Mouse (Mus musculus) bone marrow, adult 2 months (tissue): ENCODE data around the gene Lhpp. TPM values are rescaled to one million over a fixed set of nuclear protein-coding genes. Genes with fewer than 3 reads are reported as not detected.
"Not testable (repeated sequence)": the region's sequence is repeated elsewhere in the genome, so short reads cannot be mapped to it uniquely, and the experiment has no call there.

Experiments
- H3K27ac ChIP-seq: fragments of 200-500 bp; 2 replicates; pipeline ENCODE4 v1.5.1; 2012; ENCODE audit warnings: low read depth, mild to moderate bottlenecking, control low read depth, inconsistent platforms, low read length; ENCODE audit not compliant: control insufficient read depth, poor library complexity, insufficient read depth
- H3K4me1 ChIP-seq: fragments of 200-500 bp; 2 replicates; pipeline ENCODE4 v1.6.1; 2011; ENCODE audit warnings: low read length; ENCODE audit not compliant: control insufficient read depth, insufficient read depth
- H3K4me3 ChIP-seq: fragments of 200-500 bp; replicated peaks from 2 replicates; pipeline ENCODE3; 2011; ENCODE audit warnings: mild to moderate bottlenecking, low read depth, low read length, control low read depth; ENCODE audit not compliant: control insufficient read depth
- CTCF ChIP-seq: fragments of 200-500 bp; IDR thresholded peaks from 2 replicates; pipeline ENCODE4 v1.5.1; 2011; ENCODE audit warnings: low read length, control low read depth; ENCODE audit not compliant: control insufficient read depth, insufficient read depth
- POLR2A ChIP-seq: fragments of 200-500 bp; IDR thresholded peaks from 2 replicates; pipeline ENCODE4 v1.6.1; 2011; ENCODE audit warnings: low read depth, mild to moderate bottlenecking, control low read depth, low read length, borderline replicate concordance; ENCODE audit not compliant: control insufficient read depth
- WGBS: fragments of 180-500 bp; shearing (Covaris S2); methylation state at CpG from one replicate; pipeline ENCODE4 v1.1.7; 2018; 5-methylcytosine and 5-hydroxymethylcytosine counted together
- polyA plus RNA-seq: library from polyadenylated mRNA; stranded (reverse); fragments of >200 nt; gene quantifications from 2 replicates; pipeline ENCODE4 v1.2.4, GENCODE M21; 2011; ENCODE audit warnings: low replicate concordance; ENCODE audit not compliant: missing spikeins, insufficient read depth, insufficient read length

Gene Lhpp
- polyA plus RNA-seq, 1 experiment = 5.5 TPM

- 78% methylated on average over 11 of the region's 11 CpGs for WGBS
- Histone ChIP-seq H3K27ac (no peak overlapping the region), H3K4me3 (no peak overlapping the region), H3K4me1 (no peaks in the 10 kb centered on the region)
- TF ChIP-seq CTCF (no peak), POLR2A (no peak)
Measured at GRCm38 (mm10) chr7:132644605-132645279, 34.3 kb downstream of the Lhpp start.

DNA sequence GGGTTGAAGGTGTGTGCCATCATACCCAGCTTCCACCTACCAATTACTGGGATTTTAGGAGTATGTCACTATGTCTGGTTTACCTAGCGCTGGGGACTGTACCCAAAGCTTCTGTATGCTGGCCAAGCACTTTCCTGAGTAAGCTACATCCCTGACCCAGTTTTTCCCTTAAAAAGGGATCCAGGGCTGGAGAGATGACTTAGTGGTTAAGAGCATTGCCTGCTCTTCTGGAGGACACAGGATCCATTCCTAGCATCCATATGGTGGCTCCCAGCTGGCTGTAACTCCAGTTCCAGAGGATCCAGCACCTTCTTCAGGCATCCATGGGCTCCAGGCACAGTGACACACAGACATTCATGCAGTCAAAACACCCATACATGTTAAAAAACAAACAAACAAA lies 36.1 kb downstream of the Lhpp start:
- TF ChIP-seq CTCF = no peak
- TF ChIP-seq POLR2A = no peak
- H3K4me3 ChIP-seq = no peak overlapping the region
- WGBS = 89% methylated on average over 1 of the region's 1 CpGs
- no peak overlapping the region for H3K27ac ChIP-seq
- no peaks in the 10 kb centered on the region for H3K4me1 ChIP-seq

- no peak overlapping the region for H3K4me3 ChIP-seq
- H3K27ac ChIP-seq = no peak overlapping the region
- 90% methylated on average over 3 of the region's 3 CpGs for WGBS
Measured at GRCm38 (mm10) chr7:132654412-132654811, 44.0 kb downstream of the Lhpp start.

GRCm38 (mm10) chr7:132656075-132656474 lies 45.6 kb downstream of the Lhpp start:
- 8% methylated on average over 9 of the region's 9 CpGs for WGBS
- TF ChIP-seq CTCF = peak; percentile 99
- TF ChIP-seq POLR2A = no peak
- Histone ChIP-seq H3K4me3 (peak overlapping the region; percentile 42), H3K4me1 (peaks cover 5% of the 10 kb centered on the region; the same call in 1 of the 2 replicates), H3K27ac (peak overlapping the region; percentile 76)

More at GRCm38 (mm10) chr7:132654412-132654811, 44.0 kb downstream of the Lhpp start:
- TF ChIP-seq POLR2A (no peak), CTCF (no peak)
- peaks cover 5% of the 10 kb centered on the region; the same call in 1 of the 2 replicates for H3K4me1 ChIP-seq

GRCm38 (mm10) chr7:132656548-132656947 lies 46.1 kb downstream of the Lhpp start:
- peaks cover 5% of the 10 kb centered on the region; the same call in 1 of the 2 replicates for H3K4me1 ChIP-seq
- TF ChIP-seq POLR2A (no peak), CTCF (peak; percentile 83)
- 1% methylated on average over 3 of the region's 3 CpGs for WGBS
- H3K27ac ChIP-seq = peak overlapping the region; percentile 76
- H3K4me3 ChIP-seq = no peak overlapping the region

GRCm38 (mm10) chr7:132657371-132658057 lies 47.1 kb downstream of the Lhpp start:
- 59% methylated on average over 14 of the region's 14 CpGs for WGBS
- peak overlapping the region; percentile 46 for H3K27ac ChIP-seq
- H3K4me1 ChIP-seq = peaks cover 5% of the 10 kb centered on the region; the same call in 1 of the 2 replicates
- H3K4me3 ChIP-seq = no peak overlapping the region
- TF ChIP-seq CTCF = no peak
- no peak for TF ChIP-seq POLR2A

DNA sequence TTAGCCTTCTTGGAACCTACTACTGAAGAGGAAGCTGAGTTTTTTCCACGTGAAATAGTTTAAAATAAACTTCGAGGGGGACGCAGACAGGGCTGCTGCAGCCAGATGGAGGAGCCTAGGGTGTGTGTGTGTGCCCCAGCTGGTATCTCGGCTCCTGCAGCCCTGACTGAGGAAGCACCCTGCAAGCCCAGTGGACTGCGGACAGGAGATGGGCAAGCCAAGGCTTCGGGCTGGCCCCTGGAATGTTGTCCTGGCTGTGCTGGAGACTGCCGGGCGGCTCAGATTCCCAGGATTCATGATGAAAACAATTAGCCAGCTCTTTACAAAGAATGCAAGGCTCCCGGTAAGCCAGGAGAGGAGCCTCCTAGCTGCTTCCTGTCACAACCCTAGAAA lies 47.6 kb downstream of the Lhpp start:
- Histone ChIP-seq H3K4me3 (no peak overlapping the region), H3K4me1 (peaks cover 5% of the 10 kb centered on the region; the same call in 1 of the 2 replicates), H3K27ac (peak overlapping the region; percentile 68)
- TF ChIP-seq CTCF (no peak), POLR2A (0 out of 2 replicates have a peak, but pooled peaks have one; percentile 30)
- 37% methylated on average over 9 of the region's 9 CpGs for WGBS

DNA sequence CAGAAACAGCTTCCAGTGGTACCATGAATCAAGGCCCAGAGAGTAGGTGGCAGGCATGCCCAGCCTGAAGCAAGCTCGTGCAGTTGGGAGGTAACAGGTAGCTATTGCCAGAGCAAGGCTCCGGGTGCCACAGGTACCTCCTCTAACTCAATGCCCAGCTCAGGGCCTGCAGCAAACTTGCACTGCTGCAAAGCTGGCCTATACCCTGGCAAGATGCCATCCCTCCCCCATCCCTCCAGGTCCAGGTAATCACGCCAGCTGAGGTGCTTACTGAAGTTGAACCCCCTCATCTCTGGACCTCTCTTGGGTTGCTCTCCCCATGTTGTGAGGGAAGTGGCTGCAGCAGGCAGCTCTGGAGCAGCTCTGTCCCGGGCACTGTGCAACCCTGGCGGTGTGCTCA lies 48.2 kb downstream of the Lhpp start:
- Histone ChIP-seq H3K4me1 (peaks cover 5% of the 10 kb centered on the region; the same call in 1 of the 2 replicates), H3K4me3 (no peak overlapping the region), H3K27ac (peak overlapping the region; percentile 32)
- WGBS = 78% methylated on average over 5 of the region's 5 CpGs
- TF ChIP-seq CTCF = no peak
- TF ChIP-seq POLR2A = no peak

GRCm38 (mm10) chr7:132659633-132660032 lies 49.2 kb downstream of the Lhpp start:
- no peak for TF ChIP-seq CTCF
- TF ChIP-seq POLR2A = no peak

GRCm38 (mm10) chr7:132662831-132663230 lies 52.4 kb downstream of the Lhpp start:
- H3K27ac ChIP-seq, H3K4me1 ChIP-seq, H3K4me3 ChIP-seq: not testable (repeated sequence)
- 71% methylated on average over 6 of the region's 6 CpGs for WGBS

More at GRCm38 (mm10) chr7:132659633-132660032, 49.2 kb downstream of the Lhpp start:
- no peak overlapping the region for H3K27ac ChIP-seq
- H3K4me3 ChIP-seq = no peak overlapping the region
- H3K4me1 ChIP-seq = peaks cover 5% of the 10 kb centered on the region; the same call in 1 of the 2 replicates
- 38% methylated on average over 7 of the region's 7 CpGs for WGBS
